Mouse (Mus musculus): ENCODE measurements around the gene Nudt17.
"Not testable (repeated sequence)": the region's sequence is repeated elsewhere in the genome, so short reads cannot be mapped to it uniquely, and the experiment has no call there.

The Nudt17 gene

GRCm38 (mm10) chr3:96707903-96708683 lies at the start of gene Nudt17:
TSS of gene Nudt17 (minus strand) at chr3:96708562.
- peak in 1 of 2 experiments; percentile 81 for DNase-seq (ENCODE audit: low spot score in 2 of 2)

- DNase-seq (ENCODE audit: low spot score in 2 of 2) = no peak
Observed at GRCm38 (mm10) chr3:96757691-96758090, 49.3 kb upstream of the Nudt17 start.

- no peak for DNase-seq (ENCODE audit: low spot score in 2 of 2)
Observed at GRCm38 (mm10) chr3:96755935-96756334, 47.6 kb upstream of the Nudt17 start.

GRCm38 (mm10) chr3:96746829-96747228 lies 38.5 kb upstream of the Nudt17 start:
- no peak for DNase-seq (ENCODE audit: low spot score in 2 of 2)

- DNase-seq (ENCODE audit: low spot score in 2 of 2) = no peak
Observed at GRCm38 (mm10) chr3:96744348-96744747, 36.0 kb upstream of the Nudt17 start.

GRCm38 (mm10) chr3:96740279-96740678 lies 31.9 kb upstream of the Nudt17 start:
- DNase-seq (ENCODE audit: low spot score in 2 of 2) = not testable (repeated sequence)

- DNase-seq (ENCODE audit: low spot score in 2 of 2) = no peak
Observed at GRCm38 (mm10) chr3:96737995-96738394, 29.6 kb upstream of the Nudt17 start.

- DNase-seq (ENCODE audit: low spot score in 2 of 2) = no peak
Observed at GRCm38 (mm10) chr3:96737013-96737740, 28.8 kb upstream of the Nudt17 start.

GRCm38 (mm10) chr3:96735200-96735599 lies 26.8 kb upstream of the Nudt17 start:
- no peak for DNase-seq (ENCODE audit: low spot score in 2 of 2)

- no peak for DNase-seq (ENCODE audit: low spot score in 2 of 2)
Observed at GRCm38 (mm10) chr3:96733984-96734383, 25.6 kb upstream of the Nudt17 start.

GRCm38 (mm10) chr3:96730785-96731184 lies 22.4 kb upstream of the Nudt17 start:
- no peak for DNase-seq (ENCODE audit: low spot score in 2 of 2)

- DNase-seq (ENCODE audit: low spot score in 2 of 2) = no peak
Observed at GRCm38 (mm10) chr3:96729403-96729784, 21.0 kb upstream of the Nudt17 start.

- peak in 1 of 2 experiments; percentile 27 for DNase-seq (ENCODE audit: low spot score in 2 of 2)
Observed at GRCm38 (mm10) chr3:96728634-96729402, 20.5 kb upstream of the Nudt17 start.

GRCm38 (mm10) chr3:96727828-96728633 lies 19.7 kb upstream of the Nudt17 start:
- DNase-seq (ENCODE audit: low spot score in 2 of 2) = peak in 1 of 2 experiments; percentile 32

GRCm38 (mm10) chr3:96727343-96727827 lies 19.0 kb upstream of the Nudt17 start, which contains the start of the genes Polr3c and Rnf115:
TSS of gene Polr3c (minus strand) at chr3:96727628.
TSS of gene Rnf115 (plus strand) at chr3:96727664.
- peak; percentile 84 to 95 for DNase-seq (ENCODE audit: low spot score in 2 of 2)

GRCm38 (mm10) chr3:96719173-96719572 lies 10.8 kb upstream of the Nudt17 start:
- DNase-seq (ENCODE audit: low spot score in 2 of 2) = peak in 1 of 2 experiments; percentile 56

GRCm38 (mm10) chr3:96715854-96716253 lies 7.5 kb upstream of the Nudt17 start:
- DNase-seq (ENCODE audit: low spot score in 2 of 2) = no peak

- no peak for DNase-seq (ENCODE audit: low spot score in 2 of 2)
Observed at GRCm38 (mm10) chr3:96714286-96714685, 5.9 kb upstream of the Nudt17 start.

- DNase-seq (ENCODE audit: low spot score in 2 of 2) = no peak
Observed at GRCm38 (mm10) chr3:96708684-96709064, 312 bp upstream of the Nudt17 start.

GRCm38 (mm10) chr3:96706984-96707383 lies 1.4 kb downstream of the Nudt17 start:
- no peak for DNase-seq (ENCODE audit: low spot score in 2 of 2)

GRCm38 (mm10) chr3:96706217-96706616 lies 2.1 kb downstream of the Nudt17 start:
- no peak for DNase-seq (ENCODE audit: low spot score in 2 of 2)
